Mouse (Mus musculus): ENCODE measurements around the gene Olfr470. TPM values are rescaled to one million over a fixed set of nuclear protein-coding genes. Genes with fewer than 3 reads are reported as not detected.
"Not testable (repeated sequence)": the region's sequence is repeated elsewhere in the genome, so short reads cannot be mapped to it uniquely, and the experiment has no call there.

The Olfr470 gene
- not detected in 2 replicates for total RNA-seq (2017)

DNA sequence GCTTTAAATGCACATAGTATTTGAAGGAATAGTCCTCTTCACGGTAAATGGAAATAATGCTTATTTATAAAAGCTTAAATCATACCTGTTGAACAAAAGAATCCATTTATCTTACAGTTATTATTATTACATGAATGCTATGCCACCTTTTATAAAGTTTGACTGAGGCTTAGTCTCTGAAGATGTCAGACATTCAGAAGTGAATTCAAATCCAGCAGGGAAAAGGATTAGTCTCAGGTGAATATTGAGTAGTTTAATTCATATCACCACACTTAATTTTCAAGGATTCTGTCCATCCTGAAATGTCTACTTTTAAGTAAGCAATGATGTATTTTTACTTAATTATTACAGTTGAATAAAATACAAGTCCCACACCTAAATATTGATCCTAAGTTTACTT lies at the start of gene Olfr470:
Gene Olfr470 (minus strand): TSS at position 101 of the 400 bp plus-strand sequence.
- ATAC-seq (replicated peaks; ENCODE audit: low read depth, poor library complexity, severe bottlenecking), result not testable (repeated sequence)

DNA sequence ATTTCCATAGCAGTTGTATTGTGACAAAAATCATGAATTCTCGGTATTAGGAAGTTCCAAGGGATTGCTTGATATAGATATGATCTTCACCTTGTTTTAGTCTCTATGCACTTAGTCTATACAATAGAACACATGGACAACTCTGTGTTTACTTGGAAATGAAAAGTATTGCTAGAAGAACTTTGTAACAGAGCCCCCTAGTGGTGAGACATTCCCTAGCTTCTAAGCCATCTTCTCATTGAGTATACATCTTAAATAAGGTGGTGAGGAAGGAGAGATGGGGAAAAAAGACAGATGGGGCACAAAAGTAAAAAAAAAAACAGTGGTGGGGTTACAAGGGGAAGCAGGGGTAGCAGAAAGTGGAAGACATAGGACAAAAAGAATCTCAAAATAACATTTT lies 5.6 kb downstream of the Olfr470 start:
- peak; percentile 73; the same call in 1 of the 2 replicates for ATAC-seq (replicated peaks; ENCODE audit: low read depth, poor library complexity, severe bottlenecking)

DNA sequence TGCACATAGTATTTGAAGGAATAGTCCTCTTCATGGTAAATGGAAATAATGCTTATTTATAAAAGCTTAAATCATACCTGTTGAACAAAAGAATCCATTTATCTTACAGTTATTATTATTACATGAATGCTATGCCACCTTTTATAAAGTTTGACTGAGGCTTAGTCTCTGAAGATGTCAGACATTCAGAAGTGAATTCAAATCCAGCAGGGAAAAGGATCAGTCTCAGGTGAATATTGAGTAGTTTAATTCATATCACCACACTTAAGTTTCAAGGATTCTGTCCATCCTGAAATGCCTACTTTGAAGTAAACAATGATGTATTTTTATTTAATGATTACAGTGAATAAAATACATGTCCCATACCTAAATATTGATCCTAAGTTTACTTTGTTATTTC lies 21.8 kb downstream of the Olfr470 start, which contains the start of gene Olfr469:
Gene Olfr469 (minus strand): TSS at position 101 of the 400 bp plus-strand sequence.
- not testable (repeated sequence) for ATAC-seq (replicated peaks; ENCODE audit: low read depth, poor library complexity, severe bottlenecking)

GRCm38 (mm10) chr7:107823867-107824266 lies 23.4 kb downstream of the Olfr470 start:
- peak; percentile 52; the same call in 1 of the 2 replicates for ATAC-seq (replicated peaks; ENCODE audit: low read depth, poor library complexity, severe bottlenecking)

DNA sequence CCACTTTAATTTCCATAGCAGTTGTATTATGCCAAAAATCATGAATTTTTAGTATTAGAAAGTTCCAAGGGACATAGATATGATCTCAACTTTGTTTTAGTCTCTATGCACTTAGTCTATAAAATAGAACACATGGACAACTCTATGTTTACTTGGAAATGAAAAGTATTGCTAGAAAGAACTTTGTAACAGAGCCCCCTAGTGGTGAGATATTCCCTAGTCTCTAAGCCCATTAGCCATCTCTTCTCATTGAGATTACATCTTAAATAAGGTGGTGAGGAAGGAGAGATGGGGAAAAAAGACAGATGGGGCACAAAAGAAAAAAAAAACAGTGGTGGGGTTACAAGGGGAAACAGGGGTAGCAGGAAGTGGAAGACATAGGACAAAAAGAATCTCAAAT lies 27.8 kb downstream of the Olfr470 start:
- ATAC-seq (replicated peaks; ENCODE audit: low read depth, poor library complexity, severe bottlenecking), result 0 out of 2 replicates have a peak, but pooled peaks have one; percentile 54

DNA sequence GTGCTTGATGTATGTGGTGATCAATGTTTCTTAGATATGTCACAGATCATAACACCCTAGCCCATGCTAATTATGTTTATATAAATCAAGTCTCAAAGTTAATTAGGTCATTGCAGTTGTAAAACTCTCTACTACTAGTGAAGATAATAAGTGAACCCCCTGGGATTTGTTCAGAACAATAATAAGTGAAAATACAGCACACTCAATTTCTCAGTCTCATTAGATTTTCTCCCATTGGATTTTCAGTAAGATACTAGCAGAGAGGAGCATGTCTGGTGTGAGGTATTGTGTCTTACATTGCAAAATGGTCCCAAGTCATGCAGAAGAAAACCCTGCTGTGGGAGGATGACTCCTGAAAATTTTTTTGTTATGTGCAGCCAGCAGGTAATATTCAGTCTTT lies 35.3 kb downstream of the Olfr470 start, which contains the start of gene Olfr467:
Gene Olfr467 (plus strand): TSS at position 301 of the 400 bp plus-strand sequence.
- ATAC-seq (replicated peaks; ENCODE audit: low read depth, poor library complexity, severe bottlenecking), result no peak

DNA sequence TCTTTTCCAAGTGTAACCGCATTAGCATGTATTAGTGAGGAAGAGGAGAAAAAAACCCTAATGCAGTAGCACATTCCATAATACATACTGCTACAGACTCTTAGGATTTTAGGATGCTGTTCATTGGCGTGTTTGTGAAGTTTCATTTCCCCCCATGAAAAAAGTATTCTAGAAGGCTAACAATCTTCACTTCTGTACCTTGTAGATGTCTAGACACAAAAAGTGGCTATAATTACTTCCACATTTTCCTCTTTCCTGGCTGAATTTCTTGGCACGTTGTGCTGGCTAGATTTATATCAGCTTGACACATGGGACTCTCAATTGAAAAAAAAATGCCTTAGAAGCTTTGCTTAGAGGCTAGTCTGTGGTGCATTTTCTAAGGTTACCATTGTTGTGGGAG lies 45.2 kb downstream of the Olfr470 start:
- ATAC-seq (replicated peaks; ENCODE audit: low read depth, poor library complexity, severe bottlenecking), result no peak

DNA sequence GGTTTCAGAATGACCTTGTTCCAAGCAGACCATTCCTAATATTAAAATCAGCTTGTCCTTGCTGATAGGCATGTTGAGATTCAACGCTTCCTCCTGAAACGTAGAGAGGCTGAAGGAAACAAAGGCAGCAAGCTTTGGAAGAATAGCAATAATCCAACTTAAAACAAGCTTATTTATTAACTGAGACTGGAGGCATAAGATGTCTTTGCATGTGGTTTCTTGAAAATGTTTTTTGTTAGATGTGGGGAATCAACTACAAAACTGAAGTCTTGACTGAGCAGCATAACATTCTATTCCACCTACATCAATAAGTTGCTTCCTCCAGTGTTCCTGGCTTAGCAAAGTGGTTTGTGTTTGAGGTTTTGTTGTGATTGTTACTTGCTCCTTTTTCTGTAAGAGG lies 46.2 kb downstream of the Olfr470 start, which contains the start of gene Ovch2:
Gene Ovch2 (minus strand): TSS at position 101 of the 400 bp plus-strand sequence.
- no peak for ATAC-seq (replicated peaks; ENCODE audit: low read depth, poor library complexity, severe bottlenecking)

GRCm38 (mm10) chr7:107796500-107796899 lies 50.8 kb downstream of the Olfr470 start:
- ATAC-seq (replicated peaks; ENCODE audit: low read depth, poor library complexity, severe bottlenecking), result 0 out of 2 replicates have a peak, but pooled peaks have one; percentile 32

Other genes with a start within 250 kb of the Olfr470 start
- not detected in 2 replicates for gene 5330417H12Rik, start 222.3 kb downstream of the Olfr470 start, total RNA-seq (2017)
- not detected in 2 replicates for gene Cyb5r2, start 89.5 kb downstream of the Olfr470 start, total RNA-seq (2017)
- not detected in 2 replicates for gene Ovch2, start 46.3 kb downstream of the Olfr470 start, total RNA-seq (2017)
- not detected in 2 replicates for gene Olfr467, start 35.2 kb downstream of the Olfr470 start, total RNA-seq (2017)
- not detected in 2 replicates for gene Olfr469, start 21.9 kb downstream of the Olfr470 start, total RNA-seq (2017)
- gene Olfr472, start 50.4 kb upstream of the Olfr470 start, total RNA-seq (2017), result not detected in 2 replicates
- gene Olfr473, start 83.0 kb upstream of the Olfr470 start, total RNA-seq (2017), result not detected in 2 replicates
- not detected in 2 replicates for gene Olfr474, start 107.2 kb upstream of the Olfr470 start, total RNA-seq (2017)
- not detected in 2 replicates for gene Olfr476, start 117.3 kb upstream of the Olfr470 start, total RNA-seq (2017)
- not detected in 2 replicates for gene Olfr477, start 139.2 kb upstream of the Olfr470 start, total RNA-seq (2017)
- gene Olfr478, start 186.5 kb upstream of the Olfr470 start, total RNA-seq (2017), result not detected in 2 replicates
- not detected in 2 replicates for gene Olfr479, start 203.2 kb upstream of the Olfr470 start, total RNA-seq (2017)
- gene Olfr480, start 219.9 kb upstream of the Olfr470 start, total RNA-seq (2017), result not detected in 2 replicates
- not detected in 2 replicates for gene Olfr481, start 232.4 kb upstream of the Olfr470 start, total RNA-seq (2017)

Measured in common myeloid progenitor, adult 5-6 weeks (primary cell).